Mouse (Mus musculus) heart, adult 8-10 months (tissue): ENCODE measurements around the gene Atp6ap1. TPM values are rescaled to one million over a fixed set of nuclear protein-coding genes. Genes with fewer than 3 reads are reported as not detected.

ENCODE experiments used
- DNase-seq: peaks from one replicate; pipeline ENCODE4 v3.0.0; 2022; ENCODE audit warnings: low spot score
- total RNA-seq, 4 experiments: library from RNA; stranded (reverse); gene quantifications; 2 replicates each; pipeline ENCODE4 v1.2.4; 2022

Atp6ap1 gene
- total RNA-seq = 100 to 1,000 TPM; 130 to 144 (median 138) TPM

GRCm38 (mm10) chrX:74296538-74297448 lies at the start of gene Atp6ap1:
TSS of gene Atp6ap1 (plus strand) at chrX:74297097.
- DNase-seq = peak; percentile 95

- DNase-seq = no peak
Measured at GRCm38 (mm10) chrX:74248651-74249050, 48.2 kb upstream of the Atp6ap1 start.

- peak; percentile 62 for DNase-seq
Measured at GRCm38 (mm10) chrX:74249615-74250014, 47.3 kb upstream of the Atp6ap1 start, which contains the start of gene Flna. TSS of gene Flna (minus strand) at chrX:74249820.

- peak; percentile 90 for DNase-seq
Measured at GRCm38 (mm10) chrX:74254153-74254887, 42.6 kb upstream of the Atp6ap1 start, which contains the start of gene Emd. TSS of gene Emd (plus strand) at chrX:74254687.

GRCm38 (mm10) chrX:74254888-74255565 lies 41.9 kb upstream of the Atp6ap1 start:
- DNase-seq = no peak

GRCm38 (mm10) chrX:74257746-74258145 lies 39.2 kb upstream of the Atp6ap1 start:
- no peak for DNase-seq

- DNase-seq = no peak
Measured at GRCm38 (mm10) chrX:74269736-74270061, 27.2 kb upstream of the Atp6ap1 start.

GRCm38 (mm10) chrX:74270062-74270901 lies 26.6 kb upstream of the Atp6ap1 start, which contains the start of gene Rpl10:
TSS of gene Rpl10 (plus strand) at chrX:74270812.
- DNase-seq = peak; percentile 92

- DNase-seq = no peak
Measured at GRCm38 (mm10) chrX:74270902-74271551, 25.9 kb upstream of the Atp6ap1 start.

GRCm38 (mm10) chrX:74273422-74274322 lies 23.2 kb upstream of the Atp6ap1 start:
- DNase-seq = no peak

GRCm38 (mm10) chrX:74277916-74278315 lies 19.0 kb upstream of the Atp6ap1 start:
- DNase-seq = no peak

- DNase-seq = no peak
Measured at GRCm38 (mm10) chrX:74281041-74281731, 15.7 kb upstream of the Atp6ap1 start.

- DNase-seq = peak; percentile 84
Measured at GRCm38 (mm10) chrX:74281732-74282394, 15.0 kb upstream of the Atp6ap1 start, which contains the start of the genes Taz and Dnase1l1. TSS of gene Taz (plus strand) at chrX:74281912. TSS of gene Dnase1l1 (minus strand) at chrX:74282337.

GRCm38 (mm10) chrX:74282395-74283091 lies 14.4 kb upstream of the Atp6ap1 start:
- DNase-seq = peak; percentile 84

GRCm38 (mm10) chrX:74283092-74283437 lies 13.8 kb upstream of the Atp6ap1 start:
- DNase-seq = no peak

- no peak for DNase-seq
Measured at GRCm38 (mm10) chrX:74293431-74293830, 3.5 kb upstream of the Atp6ap1 start.

- DNase-seq = no peak
Measured at GRCm38 (mm10) chrX:74298348-74298747, 1.5 kb downstream of the Atp6ap1 start.

GRCm38 (mm10) chrX:74299721-74300120 lies 2.8 kb downstream of the Atp6ap1 start:
- DNase-seq = no peak
